Mouse (Mus musculus) fat pad, adult 2 months (tissue): ENCODE results near the gene Alg5.
"Not testable (repeated sequence)": the region's sequence is repeated elsewhere in the genome, so short reads cannot be mapped to it uniquely, and the experiment has no call there.

Experiments
- DNase-seq: peaks from one replicate; pipeline ENCODE4 v3.0.0-alpha.2; 2011; ENCODE audit warnings: low read depth, low spot score; ENCODE audit errors: extremely low read depth

The Alg5 gene

GRCm38 (mm10) chr3:54736101-54736927, 975 bp downstream of the Alg5 start:
- no peak for DNase-seq

- DNase-seq = no peak
Observed at GRCm38 (mm10) chr3:54737317-54737716, 2.0 kb downstream of the Alg5 start.

GRCm38 (mm10) chr3:54741965-54742364, 6.6 kb downstream of the Alg5 start:
- no peak for DNase-seq

- DNase-seq = no peak
Observed at GRCm38 (mm10) chr3:54745799-54746198, 10.5 kb downstream of the Alg5 start.

GRCm38 (mm10) chr3:54753411-54753810, 18.1 kb downstream of the Alg5 start:
- DNase-seq = no peak

GRCm38 (mm10) chr3:54755145-54756041, 20.1 kb downstream of the Alg5 start, which contains the start of gene Smad9:
Gene Smad9, plus strand, starts transcription at chr3:54755582.
- no peak for DNase-seq

- DNase-seq = no peak
Observed at GRCm38 (mm10) chr3:54756058-54756457, 20.7 kb downstream of the Alg5 start.

- DNase-seq = no peak
Observed at GRCm38 (mm10) chr3:54757446-54757845, 22.1 kb downstream of the Alg5 start.

GRCm38 (mm10) chr3:54759211-54759610, 23.9 kb downstream of the Alg5 start:
- DNase-seq = no peak

GRCm38 (mm10) chr3:54760321-54761115, 25.2 kb downstream of the Alg5 start:
- DNase-seq = no peak

GRCm38 (mm10) chr3:54761258-54761657, 25.9 kb downstream of the Alg5 start:
- DNase-seq = no peak

- no peak for DNase-seq
Observed at GRCm38 (mm10) chr3:54764418-54764817, 29.1 kb downstream of the Alg5 start.

GRCm38 (mm10) chr3:54765521-54765920, 30.2 kb downstream of the Alg5 start:
- DNase-seq = not testable (repeated sequence)

GRCm38 (mm10) chr3:54766034-54766433, 30.7 kb downstream of the Alg5 start:
- DNase-seq = no peak

- no peak for DNase-seq
Observed at GRCm38 (mm10) chr3:54766811-54767210, 31.5 kb downstream of the Alg5 start.

GRCm38 (mm10) chr3:54768592-54768991, 33.3 kb downstream of the Alg5 start:
- DNase-seq = no peak

- DNase-seq = no peak
Observed at GRCm38 (mm10) chr3:54769349-54770275, 34.3 kb downstream of the Alg5 start.

- no peak for DNase-seq
Observed at GRCm38 (mm10) chr3:54773613-54774012, 38.3 kb downstream of the Alg5 start.

- DNase-seq = no peak
Observed at GRCm38 (mm10) chr3:54775989-54776631, 40.8 kb downstream of the Alg5 start.
